Mouse (Mus musculus) neural tube, embryonic 13.5 days (tissue): ENCODE data around the gene Zfyve28. TPM values are rescaled to one million over a fixed set of nuclear protein-coding genes. Genes with fewer than 3 reads are reported as not detected.

Experiments
- ATAC-seq: fragments of 200-750 bp; cut with Nextera tagmentation; 2 replicates; pipeline ENCODE4 v1.8.0; 2017; ENCODE audit warnings: low read depth, mild to moderate bottlenecking, moderate TSS enrichment, moderate library complexity
- H3K27ac ChIP-seq: fragments of 300-500 bp; sonication (generic); replicated peaks from 2 replicates; pipeline ENCODE4 v1.5.1; 2015; ENCODE audit warnings: moderate library complexity, mild to moderate bottlenecking, inconsistent platforms
- H3K27me3 ChIP-seq: fragments of 300-500 bp; sonication (generic); 2 replicates; pipeline ENCODE4 v1.6.1; 2015; ENCODE audit warnings: mild to moderate bottlenecking, inconsistent platforms
- H3K36me3 ChIP-seq: fragments of 300-500 bp; sonication (generic); 2 replicates; pipeline ENCODE4 v1.6.1; 2015; ENCODE audit warnings: mild to moderate bottlenecking, inconsistent platforms
- H3K4me1 ChIP-seq: fragments of 300-500 bp; sonication (generic); replicated peaks from 2 replicates; pipeline ENCODE4 v1.6.1; 2015; ENCODE audit warnings: inconsistent platforms
- H3K4me2 ChIP-seq: fragments of 300-500 bp; sonication (generic); 2 replicates; pipeline ENCODE4 v1.6.1; 2015; ENCODE audit warnings: inconsistent platforms, mild to moderate bottlenecking, moderate library complexity
- H3K4me3 ChIP-seq: fragments of 300-500 bp; sonication (generic); 2 replicates; pipeline ENCODE4 v1.5.1; 2015; ENCODE audit warnings: mild to moderate bottlenecking, inconsistent platforms
- H3K9ac ChIP-seq: fragments of 300-500 bp; sonication (generic); 2 replicates; pipeline ENCODE4 v1.6.1; 2015; ENCODE audit warnings: moderate library complexity, mild to moderate bottlenecking, inconsistent platforms
- H3K9me3 ChIP-seq: fragments of 300-500 bp; sonication (generic); 2 replicates; pipeline ENCODE4 v1.6.1; 2016; ENCODE audit warnings: inconsistent platforms
- WGBS: fragments of 180-500 bp; shearing (Covaris S2); methylation state at CpG from one replicate; pipeline ENCODE4 v1.1.7; 2015; 5-methylcytosine and 5-hydroxymethylcytosine counted together
- polyA plus RNA-seq: library from polyadenylated mRNA; unstranded; fragments of >200 nt; fragmentation: Nextera tagmentation; extraction: Ambion mirVana; gene quantifications from 2 replicates; pipeline ENCODE4 v1.2.1, GENCODE M21; 2015

The Zfyve28 gene
- polyA plus RNA-seq, 1 experiment from 2014 or later: 6.9 TPM

GRCm38 (mm10) chr5:34284156-34284750 is 4.0 kb downstream of the Zfyve28 start:
- WGBS: 59% methylated on average over 3 of the region's 3 CpGs
- H3K9ac ChIP-seq: no peak overlapping the region
- no peaks in the 10 kb centered on the region for H3K36me3 ChIP-seq
- ATAC-seq: no peak
- H3K27ac ChIP-seq: no peak overlapping the region
- H3K4me3 ChIP-seq: no peak overlapping the region
- H3K27me3 ChIP-seq: peaks cover 33% of the 10 kb centered on the region
- H3K4me1 ChIP-seq: peaks cover 20% of the 10 kb centered on the region
- H3K9me3 ChIP-seq: no peaks in the 10 kb centered on the region
- no peak overlapping the region for H3K4me2 ChIP-seq

- Histone ChIP-seq H3K36me3 (no peaks in the 10 kb centered on the region), H3K27me3 (peaks cover 29% of the 10 kb centered on the region), H3K4me3 (no peak overlapping the region), H3K4me2 (no peak overlapping the region), H3K9me3 (no peaks in the 10 kb centered on the region), H3K27ac (no peak overlapping the region), H3K4me1 (peaks cover 20% of the 10 kb centered on the region), H3K9ac (no peak overlapping the region)
- no peak for ATAC-seq
- 90% methylated on average over 5 of the region's 5 CpGs for WGBS
These were observed 4.9 kb downstream of the Zfyve28 start for GRCm38 (mm10) chr5:34283355-34283754.

- WGBS: 90% methylated on average over 7 of the region's 7 CpGs
- no peak for ATAC-seq
- Histone ChIP-seq H3K4me2 (no peak overlapping the region), H3K27ac (no peak overlapping the region), H3K9ac (no peak overlapping the region), H3K27me3 (peaks cover 10% of the 10 kb centered on the region), H3K36me3 (no peaks in the 10 kb centered on the region), H3K9me3 (no peaks in the 10 kb centered on the region), H3K4me3 (no peak overlapping the region), H3K4me1 (peaks cover under 1% of the 10 kb centered on the region; the same call in 1 of the 2 replicates)
These were observed 7.3 kb downstream of the Zfyve28 start for GRCm38 (mm10) chr5:34280976-34281375.

- H3K4me3 ChIP-seq: no peak overlapping the region
- no peak overlapping the region for H3K4me2 ChIP-seq
- H3K9me3 ChIP-seq: no peaks in the 10 kb centered on the region
- no peaks in the 10 kb centered on the region for H3K27me3 ChIP-seq
- ATAC-seq: no peak
- 90% methylated on average over 9 of the region's 9 CpGs for WGBS
- H3K36me3 ChIP-seq: no peaks in the 10 kb centered on the region
- H3K9ac ChIP-seq: no peak overlapping the region
- H3K4me1 ChIP-seq: 0 out of 2 replicates have a peak, but pooled peaks cover under 1% of the 10 kb centered on the region
- no peak overlapping the region for H3K27ac ChIP-seq
These were observed 9.0 kb downstream of the Zfyve28 start for GRCm38 (mm10) chr5:34279214-34279613.

GRCm38 (mm10) chr5:34278058-34278457 is 10.2 kb downstream of the Zfyve28 start:
- Histone ChIP-seq H3K4me3 (no peak overlapping the region), H3K4me1 (0 out of 2 replicates have a peak, but pooled peaks cover 5% of the 10 kb centered on the region), H3K9me3 (no peaks in the 10 kb centered on the region), H3K9ac (no peak overlapping the region), H3K27me3 (no peaks in the 10 kb centered on the region), H3K36me3 (no peaks in the 10 kb centered on the region), H3K27ac (no peak overlapping the region), H3K4me2 (no peak overlapping the region)
- WGBS: 82% methylated on average over 4 of the region's 4 CpGs
- no peak for ATAC-seq

- WGBS: 84% methylated on average over 6 of the region's 6 CpGs
- Histone ChIP-seq H3K36me3 (no peaks in the 10 kb centered on the region), H3K27ac (no peak overlapping the region), H3K4me2 (no peak overlapping the region), H3K4me3 (no peak overlapping the region), H3K27me3 (no peaks in the 10 kb centered on the region), H3K9ac (no peak overlapping the region), H3K9me3 (no peaks in the 10 kb centered on the region), H3K4me1 (0 out of 2 replicates have a peak, but pooled peaks cover 5% of the 10 kb centered on the region)
- no peak for ATAC-seq
These were observed 11.5 kb downstream of the Zfyve28 start for GRCm38 (mm10) chr5:34276746-34277145.

- H3K9ac ChIP-seq: no peak overlapping the region
- H3K27me3 ChIP-seq: no peaks in the 10 kb centered on the region
- H3K4me3 ChIP-seq: no peak overlapping the region
- H3K27ac ChIP-seq: no peak overlapping the region
- H3K9me3 ChIP-seq: no peaks in the 10 kb centered on the region
- no peak for ATAC-seq
- H3K4me2 ChIP-seq: no peak overlapping the region
- no peaks in the 10 kb centered on the region for H3K36me3 ChIP-seq
- 83% methylated on average over 7 of the region's 7 CpGs for WGBS
- H3K4me1 ChIP-seq: 0 out of 2 replicates have a peak, but pooled peaks cover 5% of the 10 kb centered on the region
These were observed 12.1 kb downstream of the Zfyve28 start for GRCm38 (mm10) chr5:34276191-34276590.

GRCm38 (mm10) chr5:34274676-34275293 is 13.5 kb downstream of the Zfyve28 start:
- no peaks in the 10 kb centered on the region for H3K27me3 ChIP-seq
- no peaks in the 10 kb centered on the region for H3K9me3 ChIP-seq
- H3K27ac ChIP-seq: no peak overlapping the region
- H3K4me3 ChIP-seq: no peak overlapping the region
- no peaks in the 10 kb centered on the region for H3K36me3 ChIP-seq
- H3K9ac ChIP-seq: no peak overlapping the region
- ATAC-seq: no peak
- H3K4me1 ChIP-seq: 0 out of 2 replicates have a peak, but pooled peaks cover 5% of the 10 kb centered on the region
- H3K4me2 ChIP-seq: no peak overlapping the region
- WGBS: 90% methylated on average over 10 of the region's 10 CpGs

GRCm38 (mm10) chr5:34274268-34274667 is 14.0 kb downstream of the Zfyve28 start:
- no peaks in the 10 kb centered on the region for H3K9me3 ChIP-seq
- no peaks in the 10 kb centered on the region for H3K27me3 ChIP-seq
- H3K9ac ChIP-seq: no peak overlapping the region
- H3K4me3 ChIP-seq: no peak overlapping the region
- no peak for ATAC-seq
- no peak overlapping the region for H3K27ac ChIP-seq
- H3K4me2 ChIP-seq: no peak overlapping the region
- H3K4me1 ChIP-seq: 0 out of 2 replicates have a peak, but pooled peaks cover 5% of the 10 kb centered on the region
- H3K36me3 ChIP-seq: no peaks in the 10 kb centered on the region
- WGBS: 81% methylated on average over 3 of the region's 3 CpGs

- WGBS: 71% methylated on average over 5 of the region's 5 CpGs
These were observed 15.0 kb downstream of the Zfyve28 start for GRCm38 (mm10) chr5:34273251-34273681.

GRCm38 (mm10) chr5:34271743-34272142 is 16.5 kb downstream of the Zfyve28 start:
- no peak overlapping the region for H3K27ac ChIP-seq
- no peaks in the 10 kb centered on the region for H3K9me3 ChIP-seq
- no peak overlapping the region for H3K4me3 ChIP-seq
- no peak for ATAC-seq
- 0 out of 2 replicates have a peak, but pooled peaks cover 5% of the 10 kb centered on the region for H3K4me1 ChIP-seq
- H3K27me3 ChIP-seq: no peaks in the 10 kb centered on the region
- H3K36me3 ChIP-seq: no peaks in the 10 kb centered on the region
- 31% methylated on average over 4 of the region's 4 CpGs for WGBS
- H3K9ac ChIP-seq: no peak overlapping the region
- H3K4me2 ChIP-seq: no peak overlapping the region

More at GRCm38 (mm10) chr5:34273251-34273681, 15.0 kb downstream of the Zfyve28 start:
- H3K9me3 ChIP-seq: no peaks in the 10 kb centered on the region
- H3K9ac ChIP-seq: no peak overlapping the region
- H3K4me3 ChIP-seq: no peak overlapping the region
- H3K27ac ChIP-seq: no peak overlapping the region
- H3K27me3 ChIP-seq: no peaks in the 10 kb centered on the region
- H3K36me3 ChIP-seq: no peaks in the 10 kb centered on the region
- no peak overlapping the region for H3K4me2 ChIP-seq
- H3K4me1 ChIP-seq: 0 out of 2 replicates have a peak, but pooled peaks cover 5% of the 10 kb centered on the region
- no peak for ATAC-seq

GRCm38 (mm10) chr5:34269921-34270465 is 18.3 kb downstream of the Zfyve28 start:
- H3K4me2 ChIP-seq: no peak overlapping the region

More at GRCm38 (mm10) chr5:34269921-34270465, 18.3 kb downstream of the Zfyve28 start:
- H3K27ac ChIP-seq: no peak overlapping the region
- no peak overlapping the region for H3K4me3 ChIP-seq
- ATAC-seq: no peak
- H3K27me3 ChIP-seq: no peaks in the 10 kb centered on the region
- H3K9me3 ChIP-seq: no peaks in the 10 kb centered on the region
- H3K9ac ChIP-seq: no peak overlapping the region
- no peaks in the 10 kb centered on the region for H3K36me3 ChIP-seq
- 0 out of 2 replicates have a peak, but pooled peaks cover 5% of the 10 kb centered on the region for H3K4me1 ChIP-seq
- WGBS: 76% methylated on average over 12 of the region's 12 CpGs
